Mouse (Mus musculus) embryonic facial prominence, embryonic 11.5 days (tissue): ENCODE results near the gene 4931400O07Rik. TPM values are rescaled to one million over a fixed set of nuclear protein-coding genes. Genes with fewer than 3 reads are reported as not detected.

Experiments
- ATAC-seq: fragments of 200-750 bp; cut with Nextera tagmentation; replicated peaks from 2 replicates; pipeline ENCODE4 v1.8.0; 2017; ENCODE audit warnings: low read depth; ENCODE audit not compliant: insufficient number of reproducible peaks, low FRiP score, low TSS enrichment
- DNase-seq: peaks from one replicate; pipeline ENCODE4 v3.0.0-alpha.2; 2015; ENCODE audit warnings: low spot score
- H3K27ac ChIP-seq: fragments of 300-500 bp; sonication (generic); replicated peaks from 2 replicates; pipeline ENCODE4 v1.5.1; 2014; ENCODE audit warnings: mild to moderate bottlenecking, low read depth, low read length, control low read depth
- H3K27me3 ChIP-seq: fragments of 300-500 bp; sonication (generic); 2 replicates; pipeline ENCODE4 v1.6.1; 2014; ENCODE audit warnings: mild to moderate bottlenecking, low read length, moderate library complexity, mixed read lengths; ENCODE audit not compliant: control insufficient read depth, insufficient read depth
- H3K36me3 ChIP-seq: fragments of 300-500 bp; sonication (generic); replicated peaks from 2 replicates; pipeline ENCODE4 v1.6.1; 2014; ENCODE audit warnings: low read depth, mild to moderate bottlenecking, low read length, moderate library complexity, mixed read lengths; ENCODE audit not compliant: control insufficient read depth, insufficient read depth
- H3K4me1 ChIP-seq: fragments of 300-500 bp; sonication (generic); 2 replicates; pipeline ENCODE4 v1.6.1; 2014; ENCODE audit warnings: low read length, mixed read lengths; ENCODE audit not compliant: control insufficient read depth, insufficient read depth
- H3K4me2 ChIP-seq: fragments of 300-500 bp; sonication (generic); 2 replicates; pipeline ENCODE4 v1.6.1; 2014; ENCODE audit warnings: low read depth, mild to moderate bottlenecking, control low read depth, low read length, moderate library complexity
- H3K4me3 ChIP-seq: fragments of 300-500 bp; sonication (generic); 2 replicates; pipeline ENCODE4 v1.5.1; 2014; ENCODE audit warnings: low read depth, low read length, control low read depth
- H3K9ac ChIP-seq: fragments of 300-500 bp; sonication (generic); replicated peaks from 2 replicates; pipeline ENCODE4 v1.6.1; 2014; ENCODE audit warnings: mild to moderate bottlenecking, control low read depth, low read length
- H3K9me3 ChIP-seq: fragments of 300-500 bp; sonication (generic); replicated peaks from 2 replicates; pipeline ENCODE4 v1.6.1; 2016; ENCODE audit warnings: mild to moderate bottlenecking, low read length, inconsistent platforms, mixed read lengths; ENCODE audit not compliant: control insufficient read depth
- WGBS: fragments of 180-500 bp; shearing (Covaris S2); extraction: QIAGEN DNeasy Blood & Tissue Kit; methylation state at CpG from one replicate; pipeline ENCODE4 v1.1.7; 2014; 5-methylcytosine and 5-hydroxymethylcytosine counted together
- polyA plus RNA-seq: library from polyadenylated mRNA; unstranded; fragments of >200 nt; fragmentation: Nextera tagmentation; extraction: Ambion mirVana; gene quantifications from 2 replicates; pipeline ENCODE4 v1.2.1, GENCODE M21; 2014

The 4931400O07Rik gene
- polyA plus RNA-seq, result not detected in 2 replicates

DNA sequence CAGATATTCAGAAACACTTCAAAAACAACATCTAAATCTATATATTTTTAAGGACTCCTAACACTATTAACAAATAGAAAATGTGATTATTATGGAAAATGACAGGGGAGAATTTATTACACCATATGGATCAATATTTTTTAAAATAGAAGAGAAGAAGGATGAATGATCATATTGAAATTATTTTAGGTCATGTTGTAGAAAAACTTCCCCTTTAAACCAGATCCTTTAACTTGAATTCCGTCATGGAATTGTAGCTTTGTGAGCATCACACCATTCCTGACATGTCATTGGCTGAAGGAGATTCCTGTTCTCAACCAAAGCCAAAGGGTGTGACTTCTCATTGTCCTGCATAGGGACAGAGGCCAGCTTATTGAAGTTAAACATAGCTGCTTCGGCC is at the start of gene 4931400O07Rik:
Gene 4931400O07Rik, plus strand, starts transcription at position 301 of the 400 bp plus-strand sequence.
- no peak within 1 kb of the TSS for H3K4me3 ChIP-seq
- no peak within 1 kb of the TSS for H3K4me2 ChIP-seq
- H3K4me1 ChIP-seq, result no peaks in the 10 kb centered on the region
- DNase-seq, result no peak
- no peaks in the 10 kb centered on the region for H3K36me3 ChIP-seq
- H3K27me3 ChIP-seq, result no peaks in the 10 kb centered on the region
- no peak within 1 kb of the TSS for H3K9ac ChIP-seq
- H3K27ac ChIP-seq, result no peak within 1 kb of the TSS
- no peaks in the 10 kb centered on the region for H3K9me3 ChIP-seq
- WGBS, result 91% methylated on average over 2 of the region's 2 CpGs
- no peak for ATAC-seq

Other genes with a start within 250 kb of the 4931400O07Rik start
- gene 4933402E13Rik, start 184.5 kb upstream of the 4931400O07Rik start, polyA plus RNA-seq, result not detected in 2 replicates